Mouse (Mus musculus): Measurements from ENCODE around the gene Foxj3. TPM values are rescaled to one million over a fixed set of nuclear protein-coding genes. Genes with fewer than 3 reads are reported as not detected.

Gene Foxj3
- total RNA-seq (2023), result 10 to 100 TPM; 24.4 to 30.4 TPM

DNA sequence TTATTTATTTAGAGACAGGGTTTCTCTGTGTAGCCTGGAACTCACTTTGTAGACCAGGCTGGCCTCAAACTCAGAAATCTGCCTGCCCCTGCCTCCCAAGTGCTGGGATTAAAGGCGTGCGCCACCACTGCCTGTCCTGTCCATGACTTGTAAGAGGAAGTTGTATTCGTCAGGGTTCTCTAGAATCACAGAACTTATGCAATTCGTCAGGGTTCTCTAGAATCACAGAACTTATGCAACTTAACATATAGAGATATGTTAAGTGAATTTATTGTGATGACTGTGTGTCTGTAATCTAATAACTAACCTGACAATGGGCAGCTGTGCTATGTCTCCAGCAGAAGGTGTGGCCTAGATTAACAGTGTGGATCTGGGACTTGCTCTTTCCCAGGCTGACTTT, at the start of gene Foxj3:
Gene Foxj3 (plus strand): TSS at position 390 of the 400 bp plus-strand sequence.

DNA sequence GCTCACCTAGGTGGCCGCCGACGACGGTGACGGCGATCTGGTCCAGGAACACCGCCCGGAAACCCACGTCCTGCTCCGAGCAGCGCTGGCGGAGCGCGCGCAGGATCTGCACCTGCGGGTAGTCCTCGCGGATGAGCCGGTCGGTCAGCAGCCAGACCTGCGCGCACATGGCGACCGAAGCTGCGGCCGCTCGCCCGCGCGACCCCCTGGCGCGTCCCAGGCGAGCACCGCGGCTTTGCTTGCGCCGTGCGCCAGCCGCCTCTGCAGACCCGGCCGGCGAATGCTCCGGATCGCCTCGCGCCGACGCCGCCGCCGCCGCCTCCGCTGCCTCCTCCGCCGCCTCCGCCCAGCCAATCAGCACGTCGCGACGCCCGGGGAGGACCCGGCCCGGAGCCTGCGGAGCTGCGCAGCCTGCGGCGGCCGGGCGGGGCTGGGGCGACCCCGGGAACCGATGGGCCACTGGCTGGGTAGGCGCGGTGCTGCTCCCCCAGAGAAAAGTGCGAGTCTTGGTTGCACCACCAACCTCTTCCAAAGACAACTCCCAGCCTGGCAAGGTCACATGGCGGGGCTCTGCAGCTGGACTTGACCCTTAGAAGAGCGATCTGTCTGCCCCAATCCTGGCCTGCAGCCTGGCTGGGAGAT, 44.4 kb upstream of the Foxj3 start, which contains the start of gene Rimkla:
Gene Rimkla (minus strand): TSS at position 338 of the 642 bp plus-strand sequence.

DNA sequence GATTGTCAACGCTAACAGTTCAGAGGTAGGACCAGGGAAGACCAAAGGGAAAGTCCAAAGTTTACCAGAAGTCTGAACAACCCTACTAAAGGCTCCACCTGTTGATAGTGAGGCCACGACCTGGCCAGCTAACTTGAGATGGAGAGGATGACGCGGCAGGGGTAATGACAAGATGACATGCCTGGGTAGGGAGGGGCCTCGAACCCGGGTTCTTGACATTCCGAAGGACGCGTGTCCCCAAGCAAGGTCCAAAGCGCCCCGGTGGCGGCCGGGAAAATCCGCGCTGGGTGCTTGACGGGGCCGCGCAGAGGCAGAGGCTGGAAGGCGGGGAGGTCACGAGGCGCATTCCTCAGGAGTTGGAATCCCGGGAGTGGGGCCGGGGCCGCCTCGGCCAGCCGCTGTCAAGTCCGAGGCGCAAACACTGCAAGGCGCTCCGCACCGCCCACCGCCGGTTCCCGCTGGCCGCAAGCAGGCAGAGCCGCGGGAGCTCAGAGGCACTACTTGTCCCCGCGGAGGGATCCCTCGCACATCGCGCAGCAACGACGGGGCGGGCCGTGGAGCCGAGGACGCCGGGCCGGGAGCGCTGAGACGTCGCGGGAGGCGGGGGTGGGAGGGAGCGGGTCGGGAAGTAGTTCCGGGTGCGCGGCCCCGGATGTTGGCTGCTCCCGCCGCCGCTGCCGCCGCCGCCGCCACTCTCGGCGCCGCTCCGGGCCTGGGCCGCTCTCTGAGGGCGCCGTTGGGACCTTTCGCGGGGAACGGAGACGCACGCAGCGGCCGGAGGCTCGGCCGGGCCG, 2.4 kb downstream of the Foxj3 start, which contains the start of gene Frg2f1:
Gene Frg2f1 (minus strand): TSS at position 499 of the 794 bp plus-strand sequence.

DNA sequence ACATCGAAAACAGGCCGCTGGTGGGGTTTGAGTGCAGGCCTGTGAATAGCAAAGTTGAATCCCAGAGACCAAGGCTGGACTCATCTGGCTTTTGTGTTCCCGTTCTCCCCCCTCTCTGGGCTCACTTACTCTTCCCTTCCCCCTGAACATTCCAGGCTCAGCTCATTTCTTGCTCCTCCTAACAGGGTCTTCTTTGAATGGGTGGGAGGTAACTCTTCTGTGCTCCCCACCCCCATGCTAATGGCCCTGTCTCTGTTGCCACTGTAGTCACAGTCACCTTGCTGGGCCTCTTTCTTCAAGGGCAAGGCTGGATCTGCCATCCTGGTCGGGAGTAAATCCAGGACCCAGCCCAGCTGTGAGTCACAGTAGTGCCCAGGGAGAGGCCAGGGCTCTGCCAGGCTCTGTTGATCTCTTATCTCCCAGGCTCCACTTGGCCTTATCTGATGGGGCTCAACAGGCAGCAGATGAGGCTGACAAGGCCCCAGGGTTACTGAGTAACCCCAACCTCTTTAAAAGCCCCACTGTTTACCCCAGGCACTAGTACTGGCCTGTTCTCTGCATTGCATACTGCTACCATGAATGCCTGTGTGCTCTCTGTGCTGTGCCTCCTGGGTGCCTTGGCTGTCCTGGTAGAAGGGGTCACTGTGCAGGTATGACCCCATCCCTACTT, 100.5 kb downstream of the Foxj3 start, which contains the start of gene Guca2a:
Gene Guca2a (plus strand): TSS at position 529 of the 670 bp plus-strand sequence.

GRCm38 (mm10) chr4:119658731-119659130, 121.9 kb downstream of the Foxj3 start, which contains the start of gene Guca2b:
Gene Guca2b (minus strand): TSS chr4:119658954.

Other genes with a start within 250 kb of the Foxj3 start
- gene Ybx1, start 242.4 kb upstream of the Foxj3 start, total RNA-seq (2023), result 100 to 1,000 TPM; 321 to 325 TPM
- 10 to 100 TPM; 18.9 to 23.9 TPM for gene Ppih, start 216.5 kb upstream of the Foxj3 start, total RNA-seq (2023)
- gene Ccdc30, start 121.5 kb upstream of the Foxj3 start, total RNA-seq (2023), result not detected
- 1 to 10 TPM; 1.7 to 1.8 TPM for gene Ppcs, start 114.6 kb upstream of the Foxj3 start, total RNA-seq (2023)
- not detected for gene Zmynd12, start 114.2 kb upstream of the Foxj3 start, total RNA-seq (2023)
- gene Rimkla, start 44.4 kb upstream of the Foxj3 start, total RNA-seq (2023), result not detected
- gene Frg2f1, start 2.5 kb downstream of the Foxj3 start, total RNA-seq (2023), result 1 to 10 TPM in 1 of 2 experiments, under 1 TPM in 1; 0.79 to 2.3 TPM
- gene Guca2a, start 100.7 kb downstream of the Foxj3 start, total RNA-seq (2023), result not detected
- not detected for gene Guca2b, start 122.0 kb downstream of the Foxj3 start, total RNA-seq (2023)
- gene Hivep3, start 196.8 kb downstream of the Foxj3 start, total RNA-seq (2023), result 1 to 10 TPM; 4.9 to 7.2 TPM